Mouse (Mus musculus) midbrain, postnatal 0 days (tissue): Measurements from ENCODE around the gene 1700011L22Rik. TPM values are rescaled to one million over a fixed set of nuclear protein-coding genes. Genes with fewer than 3 reads are reported as not detected.

Experiments
- ATAC-seq: fragments of 200-750 bp; cut with Nextera tagmentation; 2 replicates; pipeline ENCODE4 v1.8.0; 2017; ENCODE audit warnings: moderate number of reproducible peaks, mild to moderate bottlenecking, moderate TSS enrichment, moderate library complexity; ENCODE audit not compliant: low FRiP score
- DNase-seq: peaks from one replicate; pipeline ENCODE4 v3.0.0-alpha.2; 2015; ENCODE audit warnings: low spot score
- H3K27ac ChIP-seq: fragments of 300-500 bp; sonication (generic); 2 replicates; pipeline ENCODE4 v1.5.1; 2014; ENCODE audit warnings: low read depth, mild to moderate bottlenecking, low read length, mixed read lengths
- H3K27me3 ChIP-seq: fragments of 300-500 bp; sonication (generic); 2 replicates; pipeline ENCODE4 v1.6.1; 2014; ENCODE audit warnings: low read length, control low read depth, mixed read lengths; ENCODE audit not compliant: insufficient read depth
- H3K36me3 ChIP-seq: fragments of 300-500 bp; sonication (generic); 2 replicates; pipeline ENCODE4 v1.6.1; 2014; ENCODE audit warnings: low read length, control low read depth, mixed read lengths; ENCODE audit not compliant: insufficient read depth
- H3K4me1 ChIP-seq: fragments of 300-500 bp; sonication (generic); 2 replicates; pipeline ENCODE4 v1.6.1; 2014; ENCODE audit warnings: mild to moderate bottlenecking, control low read depth, antibody characterized with exemption, low read length, mixed read lengths; ENCODE audit not compliant: insufficient read depth
- H3K4me2 ChIP-seq: fragments of 300-500 bp; sonication (generic); 2 replicates; pipeline ENCODE4 v1.6.1; 2014; ENCODE audit warnings: low read depth, mild to moderate bottlenecking, low read length, mixed read lengths; ENCODE audit not compliant: poor library complexity, severe bottlenecking
- H3K4me3 ChIP-seq: fragments of 300-500 bp; sonication (generic); 2 replicates; pipeline ENCODE4 v1.5.1; 2014; ENCODE audit warnings: low read depth, mild to moderate bottlenecking, low read length, moderate library complexity
- H3K9ac ChIP-seq: fragments of 300-500 bp; sonication (generic); replicated peaks from 2 replicates; pipeline ENCODE4 v1.6.1; 2014; ENCODE audit warnings: mild to moderate bottlenecking, low read length, moderate library complexity, mixed read lengths; ENCODE audit not compliant: poor library complexity, severe bottlenecking
- H3K9me3 ChIP-seq: fragments of 300-500 bp; sonication (generic); 2 replicates; pipeline ENCODE4 v1.6.1; 2016; ENCODE audit warnings: low read length, control low read depth
- CTCF ChIP-seq: IDR thresholded peaks from 2 replicates; pipeline ENCODE4 v1.5.1; 2016; ENCODE audit warnings: antibody characterized with exemption, mild to moderate bottlenecking
- WGBS: fragments of 180-500 bp; shearing (Covaris S2); extraction: QIAGEN DNeasy Blood & Tissue Kit; methylation state at CpG from one replicate; pipeline ENCODE4 v1.1.7; 2014; 5-methylcytosine and 5-hydroxymethylcytosine counted together
- polyA plus RNA-seq: library from polyadenylated mRNA; unstranded; fragments of >200 nt; fragmentation: Nextera tagmentation; extraction: Ambion mirVana; gene quantifications from 2 replicates; pipeline ENCODE4 v1.2.1, GENCODE M21; 2015
- total RNA-seq: library from RNA; depleted of rRNA; stranded (reverse); fragments of >200 nt; gene quantifications from 2 replicates; pipeline ENCODE4 v1.2.3, GENCODE M21; 2014

Gene 1700011L22Rik
- total and polyA plus RNA-seq, 2 experiments from 2014 or later = not detected

DNA sequence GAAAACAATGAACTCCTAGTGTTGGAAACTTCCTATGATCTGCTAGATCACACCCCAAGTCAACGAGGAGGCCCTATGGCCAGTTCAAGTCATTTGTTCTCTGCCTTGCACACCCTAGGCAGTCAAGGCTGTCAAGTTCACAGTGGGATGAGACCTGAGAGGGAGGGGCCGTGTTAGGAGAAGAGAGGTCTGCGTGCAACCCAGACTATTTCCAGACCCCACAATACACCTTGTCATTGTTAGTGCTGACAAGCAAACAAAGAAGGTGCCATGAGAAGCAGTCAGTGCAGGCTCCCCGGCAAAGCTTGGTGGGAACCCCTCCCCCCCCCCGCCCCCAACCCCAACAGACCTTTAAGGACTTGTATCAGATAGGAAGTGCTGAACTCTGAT is 25.6 kb downstream of the 1700011L22Rik start:
- Histone ChIP-seq H3K4me1 (no peaks in the 10 kb centered on the region), H3K4me3 (no peak overlapping the region), H3K27me3 (no peaks in the 10 kb centered on the region), H3K4me2 (no peak overlapping the region), H3K27ac (no peak overlapping the region), H3K9me3 (no peaks in the 10 kb centered on the region), H3K9ac (no peak overlapping the region), H3K36me3 (no peaks in the 10 kb centered on the region)
- DNase-seq = no peak
- TF ChIP-seq CTCF = no peak
- WGBS = 62% methylated on average over 5 of the region's 5 CpGs
- ATAC-seq = no peak

DNA sequence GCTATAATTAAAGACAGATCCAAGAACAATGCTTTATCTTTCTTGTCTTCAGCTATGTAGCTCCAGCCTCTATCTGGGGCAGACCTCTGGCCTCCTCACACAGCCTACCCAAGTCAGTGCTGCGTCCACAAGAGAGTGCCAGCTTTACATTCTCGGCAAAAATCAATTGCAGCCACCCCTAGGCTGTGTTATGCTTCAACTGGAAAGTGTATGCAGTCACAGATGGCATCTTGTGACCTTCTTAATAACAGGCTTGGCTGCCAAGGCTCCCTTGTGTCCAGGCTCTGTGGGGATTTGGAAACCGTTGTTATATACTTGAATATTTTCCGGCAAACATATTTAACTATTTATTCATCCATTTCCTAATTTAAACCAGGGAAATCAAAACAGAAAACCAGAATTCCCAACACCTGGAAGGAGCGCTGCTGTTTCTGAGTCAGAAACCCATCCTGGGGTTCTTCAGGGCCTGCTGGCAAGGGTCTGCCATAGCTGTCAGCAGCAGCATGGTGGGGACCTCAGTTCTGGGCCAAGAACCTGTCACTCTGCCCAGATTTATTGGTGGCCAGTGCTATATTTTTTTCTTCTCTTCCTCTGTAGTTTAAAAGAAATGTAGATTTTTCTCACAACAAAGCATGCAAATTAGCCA is 26.1 kb downstream of the 1700011L22Rik start:
- no peak overlapping the region for H3K9ac ChIP-seq
- no peaks in the 10 kb centered on the region for H3K9me3 ChIP-seq
- no peak for TF ChIP-seq CTCF
- no peak overlapping the region for H3K4me3 ChIP-seq
- ATAC-seq = no peak
- no peak overlapping the region for H3K27ac ChIP-seq
- H3K27me3 ChIP-seq = no peaks in the 10 kb centered on the region
- H3K4me2 ChIP-seq = no peak overlapping the region
- peak; percentile 58 for DNase-seq
- no peaks in the 10 kb centered on the region for H3K4me1 ChIP-seq
- H3K36me3 ChIP-seq = no peaks in the 10 kb centered on the region
- WGBS = 68% methylated on average over 5 of the region's 5 CpGs

DNA sequence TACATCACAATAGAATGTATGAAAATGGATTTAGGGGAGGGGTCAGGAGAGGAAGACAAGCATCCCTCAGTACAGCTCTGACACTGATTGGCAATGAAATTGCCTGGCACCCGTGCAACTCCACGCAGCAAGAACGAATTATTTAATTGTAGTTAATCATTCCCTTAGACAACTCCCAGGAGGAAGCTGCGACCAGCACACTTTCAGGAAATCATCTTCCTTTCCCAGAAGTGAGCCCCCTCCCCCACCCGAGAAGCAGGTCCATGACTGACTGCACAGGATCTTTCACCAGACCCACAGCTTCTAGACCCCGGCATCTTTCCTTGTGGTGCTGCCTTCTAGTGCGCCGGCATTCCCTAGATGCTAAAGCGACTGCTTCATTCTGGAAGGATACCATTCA is 36.7 kb downstream of the 1700011L22Rik start:
- H3K36me3 ChIP-seq = no peaks in the 10 kb centered on the region
- H3K9ac ChIP-seq = no peak overlapping the region
- no peak for ATAC-seq
- H3K27me3 ChIP-seq = no peaks in the 10 kb centered on the region
- H3K4me1 ChIP-seq = peaks cover 12% of the 10 kb centered on the region; the same call in 1 of the 2 replicates
- WGBS = 73% methylated on average over 9 of the region's 9 CpGs
- no peak overlapping the region for H3K4me2 ChIP-seq
- H3K4me3 ChIP-seq = no peak overlapping the region
- TF ChIP-seq CTCF = no peak
- H3K27ac ChIP-seq = no peak overlapping the region
- DNase-seq = no peak
- H3K9me3 ChIP-seq = no peaks in the 10 kb centered on the region

DNA sequence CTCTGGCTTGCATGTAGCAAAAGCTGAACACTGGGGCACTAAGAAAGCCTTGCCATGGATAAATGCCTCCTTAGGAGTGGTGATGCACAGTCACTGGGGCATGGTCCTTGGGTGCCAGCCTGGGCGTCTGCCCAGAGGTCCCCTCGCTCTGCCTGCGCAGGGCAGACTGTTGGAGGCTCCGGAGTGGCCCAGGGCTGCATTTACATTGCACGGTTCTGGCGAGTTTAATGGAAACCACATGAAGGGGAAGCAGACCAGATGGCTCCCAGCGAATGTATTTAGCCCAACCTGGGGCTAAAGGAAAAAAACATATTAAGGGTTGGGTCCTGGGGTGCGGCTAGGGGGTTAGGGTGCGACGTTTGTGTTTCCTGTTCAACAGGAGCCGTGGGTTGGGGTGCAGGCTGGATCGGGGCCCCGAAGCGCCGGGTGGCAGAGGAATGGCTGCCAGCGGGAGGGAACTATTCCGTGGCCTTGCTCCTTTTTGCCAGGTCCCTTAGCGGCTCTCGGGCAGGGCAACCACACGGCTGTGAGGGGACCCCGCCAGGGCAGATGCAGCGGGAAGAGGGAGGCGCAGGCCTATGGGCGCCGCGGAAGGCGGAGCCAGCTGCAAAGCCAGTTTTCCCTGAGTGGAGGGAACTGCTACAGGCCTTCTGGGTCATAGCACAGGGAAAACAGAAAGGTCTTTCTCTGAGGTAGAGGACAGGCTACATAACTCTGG is 38.6 kb downstream of the 1700011L22Rik start:
- TF ChIP-seq CTCF = no peak

GRCm38 (mm10) chr8:79208691-79209640 is 39.4 kb downstream of the 1700011L22Rik start:
- Histone ChIP-seq H3K9ac (peak overlapping the region; percentile 56), H3K4me1 (peaks cover 12% of the 10 kb centered on the region; the same call in 1 of the 2 replicates), H3K36me3 (no peaks in the 10 kb centered on the region), H3K9me3 (no peaks in the 10 kb centered on the region), H3K27me3 (no peaks in the 10 kb centered on the region), H3K4me2 (peak overlapping the region; percentile 55), H3K27ac (peak overlapping the region; percentile 52), H3K4me3 (peak overlapping the region; percentile 25; the same call in 1 of the 2 replicates)
- peak; percentile 50 for ATAC-seq
- TF ChIP-seq CTCF = no peak
- 13% methylated on average over 15 of the region's 15 CpGs for WGBS
- peak; percentile 72 for DNase-seq

More for the DNA sequence above, 38.6 kb downstream of the 1700011L22Rik start:
- ATAC-seq (peak; percentile 74), DNase-seq (peak; percentile 55)
- no peaks in the 10 kb centered on the region for H3K9me3 ChIP-seq
- WGBS = 5% methylated on average over 27 of the region's 27 CpGs
- no peaks in the 10 kb centered on the region for H3K27me3 ChIP-seq
- H3K4me1 ChIP-seq = peaks cover 12% of the 10 kb centered on the region; the same call in 1 of the 2 replicates
- peak overlapping the region; percentile 55 for H3K4me2 ChIP-seq
- H3K27ac ChIP-seq = peak overlapping the region; percentile 52
- peak overlapping the region; percentile 25; the same call in 1 of the 2 replicates for H3K4me3 ChIP-seq
- no peaks in the 10 kb centered on the region for H3K36me3 ChIP-seq
- peak overlapping the region; percentile 56 for H3K9ac ChIP-seq
